Mouse (Mus musculus) embryonic fibroblast, embryonic 13.5 days (primary cell): ENCODE measurements around the gene Itgb1bp1. TPM values are rescaled to one million over a fixed set of nuclear protein-coding genes. Genes with fewer than 3 reads are reported as not detected.

ENCODE experiments used
- H3K27ac ChIP-seq: 2 replicates; pipeline ENCODE4 v1.5.1; 2012; ENCODE audit warnings: low read length, control low read depth, inconsistent platforms; ENCODE audit not compliant: insufficient read depth
- H3K4me1 ChIP-seq: 2 replicates; pipeline ENCODE4 v1.6.1; 2011; ENCODE audit warnings: low read length; ENCODE audit not compliant: control insufficient read depth, insufficient read depth
- H3K4me3 ChIP-seq: 2 replicates; pipeline ENCODE4 v1.5.1; 2011; ENCODE audit warnings: mild to moderate bottlenecking, control low read depth, low read length; ENCODE audit not compliant: insufficient read depth
- CTCF ChIP-seq: IDR thresholded peaks from 2 replicates; pipeline ENCODE4 v1.5.1; 2011; ENCODE audit warnings: mild to moderate bottlenecking, control low read depth, low read length, moderate library complexity, borderline replicate concordance; ENCODE audit not compliant: insufficient read depth
- POLR2A ChIP-seq: IDR thresholded peaks from 2 replicates; pipeline ENCODE4 v1.6.1; 2011; ENCODE audit warnings: low read depth, mild to moderate bottlenecking, control low read depth, low read length, moderate library complexity
- polyA plus RNA-seq: library from polyadenylated mRNA; stranded (reverse); fragments of >200 nt; gene quantifications from 2 replicates; pipeline ENCODE4 v1.2.4, GENCODE M21; 2011; ENCODE audit warnings: low read depth; ENCODE audit not compliant: missing spikeins, insufficient read length

Itgb1bp1 gene
- polyA plus RNA-seq, 1 experiment: 53.9 TPM

GRCm38 (mm10) chr12:21322856-21323255, 36.8 kb upstream of the Itgb1bp1 start:
- TF ChIP-seq CTCF (no peak), POLR2A (no peak)
- H3K4me3 ChIP-seq: no peak overlapping the region
- no peaks in the 10 kb centered on the region for H3K4me1 ChIP-seq

DNA sequence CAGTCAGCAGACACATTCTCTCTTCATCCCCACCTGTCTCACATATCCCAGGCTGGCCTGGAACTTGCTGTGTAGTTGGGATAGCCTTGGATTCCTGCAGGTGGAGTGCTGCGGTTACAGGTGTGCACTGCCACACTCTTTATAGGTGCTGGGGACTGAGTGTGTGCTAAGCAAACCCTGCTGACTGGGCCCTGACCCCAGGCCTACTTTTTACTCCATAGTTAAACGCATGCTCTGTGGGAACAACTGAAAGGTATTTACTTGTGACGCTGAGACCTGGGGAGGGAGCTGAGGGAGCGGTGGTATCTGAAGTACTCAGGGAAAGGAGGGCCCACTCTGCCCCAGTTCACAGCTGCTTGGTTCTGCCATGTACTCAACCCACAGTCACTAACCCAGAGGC, 36.2 kb upstream of the Itgb1bp1 start:
- TF ChIP-seq POLR2A: no peak
- no peak for TF ChIP-seq CTCF
- no peak overlapping the region for H3K27ac ChIP-seq

More at GRCm38 (mm10) chr12:21322856-21323255, 36.8 kb upstream of the Itgb1bp1 start:
- H3K27ac ChIP-seq: no peak overlapping the region

DNA sequence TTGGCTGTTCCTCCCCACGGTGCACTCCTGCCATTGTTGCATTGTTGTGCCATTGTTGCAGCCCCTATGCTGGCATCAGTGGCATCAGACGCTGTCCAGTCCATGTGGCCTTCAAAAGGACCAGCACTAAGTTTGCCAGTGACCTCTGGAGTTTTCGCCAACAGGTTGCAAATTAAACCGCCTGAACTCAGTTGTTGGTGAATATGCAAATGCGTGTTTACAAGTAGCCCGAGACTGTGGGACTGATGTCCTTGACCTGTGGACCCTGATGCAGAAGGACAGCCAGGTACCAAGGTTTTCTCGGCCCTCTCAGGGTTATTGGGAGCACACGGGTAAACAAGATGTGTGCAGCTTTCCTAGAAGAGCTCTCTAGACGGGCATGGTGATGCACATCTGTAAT, 35.1 kb upstream of the Itgb1bp1 start:
- TF ChIP-seq CTCF (no peak), POLR2A (no peak)
- Histone ChIP-seq H3K4me1 (peaks cover 5% of the 10 kb centered on the region; the same call in 1 of the 2 replicates), H3K4me3 (no peak overlapping the region), H3K27ac (no peak overlapping the region)

More for the DNA sequence above, 36.2 kb upstream of the Itgb1bp1 start:
- no peak overlapping the region for H3K4me3 ChIP-seq
- peaks cover 2% of the 10 kb centered on the region; the same call in 1 of the 2 replicates for H3K4me1 ChIP-seq

GRCm38 (mm10) chr12:21320317-21320716, 34.2 kb upstream of the Itgb1bp1 start:
- no peak overlapping the region for H3K4me3 ChIP-seq
- no peak overlapping the region for H3K27ac ChIP-seq
- peaks cover 5% of the 10 kb centered on the region; the same call in 1 of the 2 replicates for H3K4me1 ChIP-seq
- TF ChIP-seq POLR2A (no peak), CTCF (no peak)

GRCm38 (mm10) chr12:21318143-21318895, 32.2 kb upstream of the Itgb1bp1 start:
- peaks cover 5% of the 10 kb centered on the region; the same call in 1 of the 2 replicates for H3K4me1 ChIP-seq
- H3K27ac ChIP-seq: no peak overlapping the region
- TF ChIP-seq POLR2A: no peak
- peak; percentile 45; the same call in 1 of the 2 replicates for TF ChIP-seq CTCF
- no peak overlapping the region for H3K4me3 ChIP-seq

- Histone ChIP-seq H3K27ac (peak overlapping the region; percentile 73), H3K4me1 (peaks cover 5% of the 10 kb centered on the region; the same call in 1 of the 2 replicates), H3K4me3 (peak overlapping the region; percentile 85)
- TF ChIP-seq POLR2A: no peak; the same call in 1 of the 2 replicates
- no peak for TF ChIP-seq CTCF
These were observed 30.8 kb upstream of the Itgb1bp1 start for GRCm38 (mm10) chr12:21316869-21317265.

DNA sequence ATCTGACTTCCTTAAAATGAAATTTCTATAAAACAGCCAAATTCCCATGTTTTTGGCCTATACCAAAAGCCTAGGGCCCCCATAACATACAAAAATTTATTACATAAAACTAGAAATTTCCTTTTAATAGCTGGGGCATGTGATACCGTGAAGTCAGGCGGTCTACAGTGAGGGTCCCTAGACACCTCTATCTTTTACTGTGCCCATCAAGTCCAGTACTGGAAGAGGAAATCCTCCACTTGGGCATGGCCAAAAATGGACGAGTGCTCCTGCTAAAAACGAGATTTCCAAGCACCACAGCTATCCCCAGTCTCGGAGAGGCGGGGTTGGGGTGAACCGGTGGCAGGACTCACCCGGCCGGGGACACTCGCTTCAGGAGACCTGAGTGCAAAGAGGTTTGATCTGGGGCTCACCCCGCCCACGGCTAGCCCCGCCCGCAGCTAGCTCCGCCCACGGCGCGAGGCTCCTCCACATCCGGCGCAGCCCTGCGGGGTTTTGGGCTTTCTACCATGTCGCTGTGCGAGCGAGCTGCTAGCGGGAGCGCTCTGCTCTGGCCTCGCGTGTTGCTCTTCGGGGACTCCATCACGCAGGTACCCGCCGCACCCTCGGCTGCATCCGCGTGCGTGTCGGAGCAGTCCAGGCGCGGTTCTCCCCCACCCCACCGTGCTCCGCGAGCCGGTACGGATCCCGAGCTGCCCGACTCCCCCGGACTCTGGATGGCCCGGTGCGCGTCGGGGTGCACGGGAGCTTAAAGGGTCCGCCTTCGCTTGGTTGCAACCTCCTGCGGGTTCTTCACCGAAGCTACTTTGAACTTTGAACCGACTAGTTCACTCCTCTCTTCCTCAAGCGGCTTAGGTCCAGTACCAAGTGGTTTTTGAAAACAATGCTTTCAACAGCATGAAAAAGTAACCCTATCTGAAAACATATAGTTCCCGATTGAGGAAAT, 30.1 kb upstream of the Itgb1bp1 start, which contains the start of gene Iah1:
TSS of gene Iah1 (plus strand) at position 467 of the 946 bp plus-strand sequence.
- Histone ChIP-seq H3K27ac (peak within 1 kb of the TSS; percentile 73), H3K4me3 (peak within 1 kb of the TSS; percentile 85), H3K4me1 (peaks cover 5% of the 10 kb centered on the region; the same call in 1 of the 2 replicates)
- peak; percentile 97 for TF ChIP-seq POLR2A
- TF ChIP-seq CTCF: no peak

- Histone ChIP-seq H3K27ac (no peak overlapping the region), H3K4me1 (peaks cover 2% of the 10 kb centered on the region; the same call in 1 of the 2 replicates), H3K4me3 (no peak overlapping the region)
- TF ChIP-seq CTCF (no peak), POLR2A (no peak)
These were observed 26.1 kb upstream of the Itgb1bp1 start for GRCm38 (mm10) chr12:21312201-21312600.

- no peak overlapping the region for H3K27ac ChIP-seq
- H3K4me3 ChIP-seq: no peak overlapping the region
- no peaks in the 10 kb centered on the region for H3K4me1 ChIP-seq
- no peak for TF ChIP-seq POLR2A
- TF ChIP-seq CTCF: no peak
These were observed 20.6 kb upstream of the Itgb1bp1 start for GRCm38 (mm10) chr12:21306721-21307120.
